Mouse (Mus musculus) lung, adult 10 weeks (tissue): ENCODE results near the gene Art1. TPM values are rescaled to one million over a fixed set of nuclear protein-coding genes. Genes with fewer than 3 reads are reported as not detected.

Source experiments
- polyA plus RNA-seq: library from polyadenylated mRNA; stranded (reverse); fragments of 350-450 nt; fragmentation: Illumina TruSeq; extraction: RNeasy Lipid Tissue Mini Kit (QIAGEN cat#74804); gene quantifications from one replicate; pipeline ENCODE4 v1.2.3, GENCODE M21; 2014; ENCODE audit warnings: low read depth, low replicate concordance; ENCODE audit not compliant: insufficient read depth

The Art1 gene
- polyA plus RNA-seq, result 3.4 TPM

GRCm38 (mm10) chr7:102101487-102101886 is at the start of gene Art1:
Gene Art1 (plus strand): TSS chr7:102101743.

GRCm38 (mm10) chr7:102065046-102065891 is 36.3 kb upstream of the Art1 start, which contains the start of the genes Rnf121, Xndc1 and Xntrpc:
Gene Rnf121 (minus strand): TSS chr7:102065469.
Gene Xndc1 (plus strand): TSS chr7:102065511.
Gene Xntrpc (plus strand): TSS chr7:102065713.

GRCm38 (mm10) chr7:102082816-102083215 is 18.7 kb upstream of the Art1 start, which contains the start of gene Trpc2:
Gene Trpc2 (plus strand): TSS chr7:102083116.

GRCm38 (mm10) chr7:102109171-102109570 is 7.6 kb downstream of the Art1 start, which contains the start of gene Art5:
Gene Art5 (minus strand): TSS chr7:102109489.

GRCm38 (mm10) chr7:102116579-102117331 is 15.2 kb downstream of the Art1 start, which contains the start of gene Chrna10:
Gene Chrna10 (minus strand): TSS chr7:102116828.

Other genes with a start within 250 kb of the Art1 start
- 13.4 TPM for gene Folr2, start 244.5 kb upstream of the Art1 start, polyA plus RNA-seq
- gene Anapc15, start 238.0 kb upstream of the Art1 start, polyA plus RNA-seq, result 16.4 TPM
- gene Folr1, start 231.0 kb upstream of the Art1 start, polyA plus RNA-seq, result 1.5 TPM
- gene Lamtor1, start 195.8 kb upstream of the Art1 start, polyA plus RNA-seq, result 106 TPM
- gene Tomt, start 195.4 kb upstream of the Art1 start, polyA plus RNA-seq, result 0.08 TPM
- gene Lrrc51, start 167.8 kb upstream of the Art1 start, polyA plus RNA-seq, result 35.5 TPM
- 42.8 TPM for gene Numa1, start 167.6 kb upstream of the Art1 start, polyA plus RNA-seq
- 7.6 TPM for gene Il18bp, start 83.1 kb upstream of the Art1 start, polyA plus RNA-seq
- 23.2 TPM for gene Rnf121, start 36.3 kb upstream of the Art1 start, polyA plus RNA-seq
- 7.4 TPM for gene Xndc1, start 36.2 kb upstream of the Art1 start, polyA plus RNA-seq
- 0.56 TPM for gene Xntrpc, start 36.0 kb upstream of the Art1 start, polyA plus RNA-seq
- gene Trpc2, start 18.6 kb upstream of the Art1 start, polyA plus RNA-seq, result 0.20 TPM
- 0.82 TPM for gene Art5, start 7.7 kb downstream of the Art1 start, polyA plus RNA-seq
- gene Chrna10, start 15.1 kb downstream of the Art1 start, polyA plus RNA-seq, result 0.96 TPM
- 9.0 TPM for gene Nup98, start 108.4 kb downstream of the Art1 start, polyA plus RNA-seq
- 50.2 TPM for gene Pgap2, start 108.5 kb downstream of the Art1 start, polyA plus RNA-seq
- gene Rhog, start 154.3 kb downstream of the Art1 start, polyA plus RNA-seq, result 114 TPM
- 18.1 TPM for gene Stim1, start 166.1 kb downstream of the Art1 start, polyA plus RNA-seq